Comparison of ENCODE assay signal across 26 mouse cellular contexts in genomic region chr5:10041635-10042034, GRCm38 (mm10).
"Had no signal": no experiment of that assay in that cellular context is flagged by ENCODE, and none has a peak within 500 bp of the region (broad histone marks: within the 10 kb centered on the region; RNA-seq: fewer than 3 reads in every experiment).

No protein-coding gene starts in this region.

- H3K27me3 ChIP-seq: heart, embryonic 12.5 days; hindbrain, embryonic 13.5 days; hindbrain, embryonic 15.5 days; kidney, embryonic 15.5 days; limb, embryonic 13.5 days; limb, embryonic 15.5 days; liver, embryonic 12.5 days had no signal

- H3K36me3 ChIP-seq: heart, embryonic 10.5 days; heart, embryonic 12.5 days; hindbrain, embryonic 10.5 days; hindbrain, embryonic 13.5 days; hindbrain, embryonic 15.5 days; kidney, embryonic 15.5 days; limb, embryonic 13.5 days; limb, embryonic 15.5 days; liver, embryonic 12.5 days had no signal

- ATAC-seq: hindbrain, postnatal 0 days; intestine, embryonic 16.5 days; liver, embryonic 12.5 days had no signal

- H3K4me2 ChIP-seq: heart, embryonic 12.5 days; hindbrain, embryonic 13.5 days; hindbrain, embryonic 15.5 days; kidney, embryonic 15.5 days; limb, embryonic 13.5 days; limb, embryonic 15.5 days; liver, embryonic 12.5 days had no signal

- H3K4me3 ChIP-seq: gastrocnemius, adult 2 months; heart, embryonic 10.5 days; heart, embryonic 12.5 days; hindbrain, embryonic 10.5 days; hindbrain, embryonic 13.5 days; hindbrain, embryonic 15.5 days; kidney, embryonic 15.5 days; limb, embryonic 13.5 days; limb, embryonic 15.5 days; liver, embryonic 12.5 days had no signal

- H3K4me1 ChIP-seq: heart, embryonic 10.5 days; heart, embryonic 12.5 days; hindbrain, embryonic 10.5 days; hindbrain, embryonic 13.5 days; hindbrain, embryonic 15.5 days; kidney, embryonic 15.5 days; limb, embryonic 13.5 days; limb, embryonic 15.5 days; liver, embryonic 12.5 days had no signal

- H3K9me3 ChIP-seq: heart, embryonic 10.5 days; heart, embryonic 12.5 days; hindbrain, embryonic 10.5 days; hindbrain, embryonic 13.5 days; hindbrain, embryonic 15.5 days; kidney, embryonic 15.5 days; limb, embryonic 13.5 days; limb, embryonic 15.5 days; liver, embryonic 12.5 days had no signal

- DNase-seq: gastrocnemius, adult 2 months; gastrocnemius, postnatal 10 days; gastrocnemius, postnatal 25 days; heart, adult 18-20 months; heart, postnatal 10 days; heart, postnatal 4 days; kidney, adult 11 months; kidney, adult 2 months; kidney, adult 9 months; kidney, postnatal 14 days; kidney, postnatal 36 days; layer of hippocampus, adult 9-11 months; layer of hippocampus, postnatal 36 days; left cerebral cortex, postnatal 4 days had no signal

- H3K27ac ChIP-seq: gastrocnemius, adult 2 months; heart, embryonic 10.5 days; hindbrain, embryonic 10.5 days; hindbrain, embryonic 13.5 days; hindbrain, embryonic 15.5 days; hindbrain, postnatal 0 days; kidney, embryonic 15.5 days; kidney, postnatal 0 days; limb, embryonic 13.5 days; limb, embryonic 15.5 days; liver, embryonic 12.5 days had no signal

- H3K9ac ChIP-seq: heart, embryonic 12.5 days; hindbrain, embryonic 13.5 days; hindbrain, embryonic 15.5 days; kidney, embryonic 15.5 days; limb, embryonic 13.5 days; limb, embryonic 15.5 days; liver, embryonic 12.5 days had no signal
